Mouse (Mus musculus): Measurements from ENCODE around the gene Agmat.

Agmat gene

DNA sequence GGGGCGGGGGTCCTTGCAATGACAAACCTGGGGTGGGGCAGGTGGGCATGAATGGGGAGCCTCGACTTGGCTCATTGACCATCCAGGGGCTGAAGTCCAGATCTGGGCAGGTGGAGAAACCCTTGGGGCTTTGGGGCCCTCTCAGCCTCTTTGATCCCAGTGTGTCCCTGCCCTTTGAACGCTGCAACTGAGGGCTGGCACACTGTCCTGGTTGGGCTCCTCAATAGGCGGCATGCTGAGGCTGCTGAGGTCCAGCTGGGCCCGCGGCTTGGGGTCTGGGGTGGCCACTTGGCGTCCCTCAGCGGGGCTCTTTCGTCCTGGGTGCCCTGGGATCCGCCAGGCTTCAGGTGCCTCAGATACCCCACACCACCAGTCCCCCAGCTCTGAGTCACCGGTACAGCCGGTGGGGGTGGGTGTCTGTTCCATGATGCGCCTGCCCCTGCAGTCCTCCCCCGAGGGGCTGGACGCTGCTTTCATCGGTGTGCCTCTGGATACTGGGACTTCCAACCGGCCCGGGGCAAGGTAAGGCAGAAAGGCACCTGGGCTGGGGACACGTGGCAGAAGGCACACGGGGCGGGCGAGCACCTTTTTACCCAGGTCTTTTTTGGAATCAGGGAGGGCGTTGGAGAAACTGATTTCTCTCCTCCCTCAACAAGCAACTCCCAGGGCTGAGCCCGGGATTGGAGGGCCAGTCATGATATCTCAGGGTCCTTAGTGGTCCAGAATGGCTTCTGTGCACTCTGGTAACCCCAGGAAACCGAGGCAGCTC lies at the start of gene Agmat:
Gene Agmat (plus strand): TSS at position 95 of the 769 bp plus-strand sequence.
- no peak for DNase-seq

DNA sequence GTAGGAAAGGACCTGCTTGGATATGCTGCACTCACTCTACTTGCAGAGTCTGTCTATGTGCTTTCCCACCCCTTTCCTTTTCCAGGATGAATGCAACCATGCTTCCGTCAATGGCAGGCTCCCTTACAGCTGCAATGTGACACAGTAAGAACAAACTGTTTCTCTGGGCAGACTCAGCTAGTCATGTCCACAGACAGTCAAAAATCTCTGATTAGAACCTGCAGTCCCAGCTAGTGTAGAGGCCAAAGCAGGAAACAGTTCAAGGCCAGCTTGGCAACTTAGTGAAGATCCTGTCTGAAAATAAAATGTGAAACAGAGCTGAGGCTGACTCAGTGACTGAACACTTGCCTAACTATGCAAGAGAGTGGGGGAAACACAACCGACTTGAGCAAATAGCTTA lies 41.8 kb upstream of the Agmat start:
- no peak for DNase-seq

DNA sequence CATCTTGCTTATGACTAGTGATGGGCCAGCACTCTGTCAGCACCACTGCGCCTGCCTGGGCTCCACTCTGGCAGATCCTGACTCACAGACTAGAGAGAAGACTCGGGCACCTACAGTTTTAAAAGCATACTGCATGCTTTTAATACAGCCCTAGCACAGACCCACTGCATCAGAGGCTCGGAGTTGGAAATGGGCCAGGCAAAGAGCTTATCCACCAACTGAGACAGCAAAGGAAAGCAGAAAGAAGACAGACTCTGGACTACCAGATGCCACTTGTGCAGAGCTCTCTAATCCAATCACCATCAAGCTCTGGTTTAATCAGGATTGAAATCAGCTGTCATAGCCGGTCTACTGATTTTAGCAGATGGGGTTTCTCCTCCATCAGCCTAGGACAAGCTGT lies 41.1 kb upstream of the Agmat start:
- no peak for DNase-seq

DNA sequence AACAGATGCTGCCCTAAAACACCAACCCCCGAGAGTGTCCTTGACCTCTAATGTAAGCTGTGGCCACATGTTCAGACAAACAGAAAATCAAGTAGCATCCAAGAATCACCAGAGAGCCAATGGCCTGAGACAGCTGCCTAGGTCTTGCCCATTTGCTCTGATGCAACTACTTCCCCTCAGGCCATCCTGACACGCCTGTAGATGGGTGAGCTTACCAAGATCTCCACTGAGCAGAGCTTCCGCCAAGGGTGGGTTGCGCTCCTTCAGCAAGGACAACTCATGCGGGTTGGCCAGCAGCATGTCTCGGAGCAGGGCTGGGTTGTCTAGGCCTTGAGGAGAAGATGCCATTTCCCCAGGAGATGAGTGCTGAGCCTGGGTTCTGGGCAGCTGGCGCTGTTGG lies 38.5 kb upstream of the Agmat start:
- DNase-seq, result no peak

DNA sequence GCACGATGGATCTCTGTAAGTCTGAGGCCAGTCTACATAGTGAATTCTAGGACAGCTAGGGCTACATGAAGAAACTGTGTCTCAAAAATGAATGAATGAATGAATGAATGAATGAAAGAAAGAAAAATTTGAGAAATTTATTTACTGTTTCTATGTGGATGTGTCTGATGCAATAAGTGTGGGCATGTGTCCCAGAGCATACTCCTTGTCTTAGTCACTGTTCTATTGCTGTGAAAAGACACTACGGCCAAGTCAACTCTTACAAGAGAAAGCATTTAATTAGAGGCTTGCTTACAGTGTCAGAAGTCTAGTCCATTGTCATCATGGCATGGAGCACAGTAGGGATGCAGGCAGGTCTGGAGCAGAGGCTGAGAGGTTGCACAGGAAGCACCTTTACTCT lies 37.5 kb upstream of the Agmat start:
- DNase-seq, result no peak

DNA sequence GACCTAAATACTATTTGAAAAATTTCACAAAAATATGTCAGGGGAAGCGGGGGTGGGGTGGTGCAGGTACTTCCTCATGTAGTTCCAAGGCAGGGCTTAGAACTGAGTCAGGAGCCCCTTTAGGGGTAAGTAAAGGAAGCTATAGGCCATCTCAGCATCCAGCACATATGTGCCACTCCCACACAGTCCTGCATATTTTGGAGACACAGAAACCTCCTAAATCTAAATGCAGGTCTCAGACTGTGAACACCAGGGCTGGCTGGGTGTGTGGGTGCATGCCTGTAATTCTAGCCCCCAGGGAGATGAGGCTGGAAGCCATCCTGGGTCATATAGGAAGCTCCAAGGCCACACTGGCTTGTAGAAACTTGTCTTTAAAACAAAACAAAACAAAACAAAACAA lies 35.2 kb upstream of the Agmat start:
- no peak for DNase-seq

GRCm38 (mm10) chr4:141713598-141714142 lies 32.8 kb upstream of the Agmat start:
- no peak for DNase-seq

DNA sequence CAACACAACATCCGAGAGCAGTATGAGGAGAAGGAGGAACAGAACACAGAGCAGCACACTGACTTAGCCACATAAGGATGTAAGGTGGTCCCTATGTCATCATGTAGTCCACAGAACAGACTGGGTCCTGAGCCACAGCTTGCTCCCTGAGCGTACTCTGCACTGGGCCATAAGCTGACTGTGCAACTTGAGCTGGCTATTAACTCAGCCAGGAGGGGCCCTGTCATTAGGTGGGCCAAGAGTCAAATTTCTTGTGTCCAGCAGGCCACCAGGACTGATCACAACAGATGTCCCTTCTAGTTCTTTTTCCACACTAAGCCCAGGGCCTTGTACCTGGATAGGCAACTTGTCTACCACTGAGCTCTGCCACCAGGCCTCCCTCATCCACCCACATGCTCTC lies 31.4 kb upstream of the Agmat start:
- no peak for DNase-seq

DNA sequence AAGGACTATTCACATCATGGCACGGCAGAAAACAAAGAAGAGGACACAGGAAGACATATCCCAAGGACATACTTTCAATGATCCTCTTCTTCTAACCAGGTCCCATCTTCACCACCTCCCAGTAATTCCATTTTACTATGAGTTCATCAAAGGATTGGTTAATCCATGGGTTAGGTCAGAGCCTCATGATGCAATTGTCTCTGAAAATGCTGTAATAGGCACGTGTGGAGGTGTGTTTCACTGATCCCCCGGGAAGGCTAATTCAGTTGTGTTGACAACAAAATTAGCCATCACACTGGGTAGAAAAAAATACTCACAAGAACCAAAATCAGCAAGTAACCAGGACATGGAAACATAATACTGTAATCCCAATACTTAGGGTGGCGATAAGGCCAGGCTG lies 28.8 kb upstream of the Agmat start:
- no peak for DNase-seq

- DNase-seq, result no peak
Measured at GRCm38 (mm10) chr4:141719304-141719703, 27.2 kb upstream of the Agmat start.

DNA sequence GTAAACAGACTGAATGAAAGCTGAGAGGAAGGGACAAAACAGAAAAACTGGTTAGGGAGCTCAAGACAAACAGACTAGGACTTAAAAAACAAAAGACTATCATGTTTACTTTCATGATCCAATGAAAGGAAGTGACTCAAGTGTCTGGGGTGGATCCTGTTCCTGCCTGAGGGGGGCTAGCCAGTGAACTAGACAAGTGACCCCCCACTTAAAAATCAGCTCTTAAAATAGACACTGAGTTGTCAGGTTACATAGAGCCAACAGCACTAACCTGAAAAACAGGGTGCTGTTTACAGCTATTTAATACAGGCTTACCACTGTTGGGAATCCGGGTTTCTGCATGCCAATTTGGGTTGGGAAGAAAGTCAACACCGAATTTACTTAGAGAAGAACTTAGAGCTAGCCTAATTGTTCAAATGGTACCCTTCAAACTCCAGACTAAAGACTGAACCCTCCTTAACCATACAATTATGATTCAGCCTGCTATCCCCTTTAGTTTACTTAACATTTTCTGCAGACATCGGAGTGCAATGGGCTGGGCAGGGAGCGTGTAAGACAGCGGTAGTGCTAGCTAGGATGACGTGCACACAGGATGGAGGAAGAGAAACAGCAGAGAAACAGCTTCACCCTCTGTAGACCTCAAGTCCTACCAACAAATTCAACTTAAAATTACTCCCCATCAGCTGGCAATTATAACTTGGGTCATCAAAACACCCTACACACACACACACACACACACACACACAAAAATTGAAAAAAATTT lies 25.5 kb upstream of the Agmat start:
- DNase-seq, result no peak

DNA sequence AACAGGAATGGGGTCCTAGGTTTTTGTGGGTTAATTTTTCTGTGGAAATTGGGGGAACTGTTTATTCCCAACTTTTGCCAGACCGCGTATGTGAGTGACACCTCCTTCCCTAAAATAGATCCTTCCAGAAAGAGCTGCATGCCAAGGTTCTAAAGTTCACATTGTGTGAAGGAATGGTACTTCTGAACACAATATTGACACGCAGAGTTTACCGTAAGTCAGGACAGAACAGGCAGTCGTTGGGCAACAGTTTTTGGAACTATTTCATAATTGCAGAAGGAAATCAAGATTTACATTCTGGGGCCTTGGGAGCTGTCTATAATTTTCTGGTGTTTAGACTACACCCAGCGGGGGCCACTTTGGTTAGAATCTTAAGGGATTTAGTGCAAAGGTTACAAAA lies 24.5 kb upstream of the Agmat start:
- DNase-seq, result no peak

GRCm38 (mm10) chr4:141722731-141723672 lies 23.5 kb upstream of the Agmat start, which contains the start of gene Ddi2:
Ddi2 (minus strand) TSS chr4:141723419.
- DNase-seq, result peak; percentile 95

DNA sequence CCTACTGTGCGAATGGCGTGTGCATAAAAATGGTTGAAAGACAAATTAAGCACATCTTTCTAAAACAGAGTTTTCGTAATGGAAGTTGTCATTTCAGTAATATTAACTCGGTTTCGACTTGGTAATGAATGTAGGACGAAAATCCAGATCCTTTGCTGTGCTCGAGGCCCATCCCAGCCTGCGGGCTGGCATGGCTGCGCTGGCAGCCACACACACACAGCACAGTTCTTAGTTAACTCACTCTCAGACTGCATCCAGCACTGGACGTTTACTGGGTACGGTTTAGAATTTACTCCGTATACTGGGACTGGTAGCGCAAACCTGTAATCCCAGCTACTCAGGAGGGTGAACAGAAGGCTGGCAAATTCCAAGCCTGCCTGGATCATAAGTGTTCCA lies 22.8 kb upstream of the Agmat start:
- DNase-seq, result no peak

- DNase-seq, result no peak
Measured at GRCm38 (mm10) chr4:141724594-141724993, 21.9 kb upstream of the Agmat start.

- DNase-seq, result no peak
Measured at GRCm38 (mm10) chr4:141725277-141725676, 21.2 kb upstream of the Agmat start.

- DNase-seq, result no peak
Measured at GRCm38 (mm10) chr4:141725738-141726137, 20.7 kb upstream of the Agmat start.

DNA sequence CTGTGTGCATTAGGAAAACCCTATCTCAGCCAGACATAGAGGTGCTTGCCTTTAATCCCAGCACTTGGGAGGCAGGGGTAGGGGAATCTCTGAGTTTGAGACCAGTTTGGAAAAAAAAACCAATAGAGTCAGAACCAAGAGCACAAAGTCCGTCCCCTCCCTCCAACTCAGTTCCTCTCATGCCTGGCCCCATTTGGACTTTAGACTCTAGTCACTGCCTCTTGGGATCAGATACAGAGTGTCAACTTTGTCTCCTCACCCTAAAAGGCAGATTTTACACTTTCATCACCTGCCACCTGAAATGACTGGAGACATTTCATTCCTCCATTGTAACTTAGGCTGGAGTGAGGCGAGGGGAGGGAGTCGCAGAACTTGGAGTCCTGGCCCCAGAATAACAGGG lies 17.2 kb upstream of the Agmat start:
- no peak for DNase-seq

DNA sequence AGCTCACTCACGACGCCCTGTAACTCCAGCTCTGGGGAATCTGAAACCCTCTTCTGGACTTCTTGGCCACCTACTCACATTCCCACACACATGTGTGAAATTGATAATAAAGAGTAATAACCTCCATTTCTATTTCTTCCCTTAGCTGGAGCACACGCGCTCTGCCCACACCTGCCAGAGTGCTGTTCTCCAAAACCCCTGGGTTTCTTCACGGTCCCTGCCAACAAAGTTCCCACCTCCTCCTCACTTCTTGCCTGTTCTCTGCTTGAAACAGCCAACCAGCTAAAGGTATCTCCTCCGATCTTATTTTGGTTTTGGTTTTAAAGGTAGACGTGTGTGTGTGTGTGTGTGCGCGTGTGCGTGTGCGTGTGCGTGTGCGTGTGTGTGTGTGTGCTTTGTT lies 16.1 kb upstream of the Agmat start:
- DNase-seq, result no peak

- DNase-seq, result no peak
Measured at GRCm38 (mm10) chr4:141731766-141732165, 14.7 kb upstream of the Agmat start.

DNA sequence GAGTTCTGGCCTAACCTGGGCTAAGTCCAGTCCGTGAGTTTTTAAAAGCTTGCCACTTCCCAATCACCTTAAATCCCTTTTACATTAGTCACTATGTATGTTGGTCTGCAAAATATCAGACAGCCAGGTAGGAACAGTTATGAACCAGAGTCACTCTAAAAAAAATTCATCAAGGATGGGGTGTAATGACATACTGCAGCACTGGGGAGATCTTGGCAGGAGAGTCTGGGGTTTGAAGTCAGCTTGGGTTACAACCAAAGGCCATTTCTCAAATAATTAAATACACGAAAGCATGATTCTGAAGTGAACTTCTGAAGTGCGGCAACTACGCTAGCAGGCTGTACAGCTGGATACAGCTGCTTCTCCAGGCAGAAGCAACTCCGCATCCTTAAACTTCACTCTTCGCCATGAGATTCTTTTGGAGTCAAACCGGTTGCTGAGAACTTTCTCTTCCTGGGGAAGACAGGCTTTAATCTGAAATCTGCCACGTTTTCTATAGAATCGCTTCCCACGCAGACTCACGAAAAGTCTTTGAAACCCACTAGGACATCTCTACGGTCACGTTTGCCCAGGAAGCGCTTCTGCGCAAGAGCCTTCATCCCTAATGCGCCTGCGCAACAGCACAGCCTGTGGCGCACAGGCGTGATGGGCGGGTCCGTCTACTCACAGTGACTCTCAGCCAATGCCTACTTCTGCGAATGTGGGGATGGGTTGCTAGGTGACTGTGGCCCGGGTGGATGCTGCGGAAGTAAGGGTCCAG lies 11.8 kb upstream of the Agmat start:
- peak; percentile 93 for DNase-seq

GRCm38 (mm10) chr4:141735206-141735560 lies 11.3 kb upstream of the Agmat start:
- no peak for DNase-seq
